Mouse (Mus musculus): ENCODE results near the gene Bcorl1. TPM values are rescaled to one million over a fixed set of nuclear protein-coding genes. Genes with fewer than 3 reads are reported as not detected.
A peak's percentile ranks its signal among the peaks of the same experiment; 100 is the strongest.

Bcorl1 gene
- polyA plus RNA-seq (2012; rRNA removed): 4.2 and 4.6 TPM in 2 replicates

GRCm38 (mm10) chrX:48341141-48341540, at the start of gene Bcorl1:
TSS of gene Bcorl1 (plus strand) at chrX:48341358.
- H3K27me3 ChIP-seq (ENCODE audit: control insufficient read depth, insufficient read depth, low read length): no peaks in the 10 kb centered on the region
- TF ChIP-seq POLR2A (IDR thresholded peaks at IDR 0.05; ENCODE audit: control insufficient read depth, low read depth, low read length): no peak
- H3K4me1 ChIP-seq (ENCODE audit: control insufficient read depth, insufficient read depth, low read length): peaks cover 12% of the 10 kb centered on the region
- no peak within 1 kb of the TSS for H3K27ac ChIP-seq (ENCODE audit: control insufficient read depth, insufficient read depth, low read depth, low read length)
- no peaks in the 10 kb centered on the region for H3K36me3 ChIP-seq (ENCODE audit: control insufficient read depth, insufficient read depth, low read length)
- peak within 1 kb of the TSS; percentile 90 for H3K4me3 ChIP-seq (ENCODE audit: control insufficient read depth, low read depth, low read length)

- Histone ChIP-seq H3K27ac (ENCODE audit: control insufficient read depth, insufficient read depth, low read depth, low read length) (no peak overlapping the region), H3K4me1 (ENCODE audit: control insufficient read depth, insufficient read depth, low read length) (0 out of 2 replicates have a peak, but pooled peaks cover 2% of the 10 kb centered on the region), H3K4me3 (ENCODE audit: control insufficient read depth, low read depth, low read length) (no peak overlapping the region), H3K36me3 (ENCODE audit: control insufficient read depth, insufficient read depth, low read length) (no peaks in the 10 kb centered on the region), H3K27me3 (ENCODE audit: control insufficient read depth, insufficient read depth, low read length) (no peaks in the 10 kb centered on the region)
- TF ChIP-seq CTCF (IDR thresholded peaks at IDR 0.05; ENCODE audit: control insufficient read depth, insufficient read depth, insufficient replicate concordance, low read depth, low read length): no peak
- no peak for TF ChIP-seq POLR2A (IDR thresholded peaks at IDR 0.05; ENCODE audit: control insufficient read depth, low read depth, low read length)
These were observed 49.7 kb upstream of the Bcorl1 start for GRCm38 (mm10) chrX:48291413-48291812.

- TF ChIP-seq CTCF (IDR thresholded peaks at IDR 0.05; ENCODE audit: control insufficient read depth, insufficient read depth, insufficient replicate concordance, low read depth, low read length) (no peak), POLR2A (IDR thresholded peaks at IDR 0.05; ENCODE audit: control insufficient read depth, low read depth, low read length) (no peak)
- H3K27ac ChIP-seq (ENCODE audit: control insufficient read depth, insufficient read depth, low read depth, low read length): no peak overlapping the region
These were observed 35.8 kb upstream of the Bcorl1 start for GRCm38 (mm10) chrX:48305356-48305755.

GRCm38 (mm10) chrX:48310706-48311517, 30.2 kb upstream of the Bcorl1 start:
- no peak for TF ChIP-seq POLR2A (IDR thresholded peaks at IDR 0.05; ENCODE audit: control insufficient read depth, low read depth, low read length)
- TF ChIP-seq CTCF (IDR thresholded peaks at IDR 0.05; ENCODE audit: control insufficient read depth, insufficient read depth, insufficient replicate concordance, low read depth, low read length): no peak
- Histone ChIP-seq H3K27ac (ENCODE audit: control insufficient read depth, insufficient read depth, low read depth, low read length) (no peak overlapping the region), H3K36me3 (ENCODE audit: control insufficient read depth, insufficient read depth, low read length) (no peaks in the 10 kb centered on the region), H3K27me3 (ENCODE audit: control insufficient read depth, insufficient read depth, low read length) (no peaks in the 10 kb centered on the region), H3K4me1 (ENCODE audit: control insufficient read depth, insufficient read depth, low read length) (no peaks in the 10 kb centered on the region; the same call in 1 of the 2 replicates), H3K4me3 (ENCODE audit: control insufficient read depth, low read depth, low read length) (no peak overlapping the region)

More at GRCm38 (mm10) chrX:48305356-48305755, 35.8 kb upstream of the Bcorl1 start:
- H3K36me3 ChIP-seq (ENCODE audit: control insufficient read depth, insufficient read depth, low read length): no peaks in the 10 kb centered on the region
- no peaks in the 10 kb centered on the region for H3K27me3 ChIP-seq (ENCODE audit: control insufficient read depth, insufficient read depth, low read length)
- no peaks in the 10 kb centered on the region for H3K4me1 ChIP-seq (ENCODE audit: control insufficient read depth, insufficient read depth, low read length)
- H3K4me3 ChIP-seq (ENCODE audit: control insufficient read depth, low read depth, low read length): no peak overlapping the region

GRCm38 (mm10) chrX:48311727-48312126, 29.4 kb upstream of the Bcorl1 start:
- H3K4me1 ChIP-seq (ENCODE audit: control insufficient read depth, insufficient read depth, low read length): no peaks in the 10 kb centered on the region; the same call in 1 of the 2 replicates
- TF ChIP-seq POLR2A (IDR thresholded peaks at IDR 0.05; ENCODE audit: control insufficient read depth, low read depth, low read length) (no peak), CTCF (IDR thresholded peaks at IDR 0.05; ENCODE audit: control insufficient read depth, insufficient read depth, insufficient replicate concordance, low read depth, low read length) (no peak)
- no peak overlapping the region for H3K4me3 ChIP-seq (ENCODE audit: control insufficient read depth, low read depth, low read length)
- no peak overlapping the region for H3K27ac ChIP-seq (ENCODE audit: control insufficient read depth, insufficient read depth, low read depth, low read length)
- no peaks in the 10 kb centered on the region for H3K27me3 ChIP-seq (ENCODE audit: control insufficient read depth, insufficient read depth, low read length)
- no peaks in the 10 kb centered on the region for H3K36me3 ChIP-seq (ENCODE audit: control insufficient read depth, insufficient read depth, low read length)

GRCm38 (mm10) chrX:48314530-48315079, 26.6 kb upstream of the Bcorl1 start:
- Histone ChIP-seq H3K4me3 (ENCODE audit: control insufficient read depth, low read depth, low read length) (peak overlapping the region; percentile 74), H3K27me3 (ENCODE audit: control insufficient read depth, insufficient read depth, low read length) (no peaks in the 10 kb centered on the region), H3K27ac (ENCODE audit: control insufficient read depth, insufficient read depth, low read depth, low read length) (no peak overlapping the region), H3K36me3 (ENCODE audit: control insufficient read depth, insufficient read depth, low read length) (no peaks in the 10 kb centered on the region), H3K4me1 (ENCODE audit: control insufficient read depth, insufficient read depth, low read length) (no peaks in the 10 kb centered on the region; the same call in 1 of the 2 replicates)
- no peak for TF ChIP-seq CTCF (IDR thresholded peaks at IDR 0.05; ENCODE audit: control insufficient read depth, insufficient read depth, insufficient replicate concordance, low read depth, low read length)
- no peak for TF ChIP-seq POLR2A (IDR thresholded peaks at IDR 0.05; ENCODE audit: control insufficient read depth, low read depth, low read length)

GRCm38 (mm10) chrX:48317444-48317843, 23.7 kb upstream of the Bcorl1 start:
- Histone ChIP-seq H3K27me3 (ENCODE audit: control insufficient read depth, insufficient read depth, low read length) (no peaks in the 10 kb centered on the region), H3K27ac (ENCODE audit: control insufficient read depth, insufficient read depth, low read depth, low read length) (no peak overlapping the region), H3K4me1 (ENCODE audit: control insufficient read depth, insufficient read depth, low read length) (no peaks in the 10 kb centered on the region; the same call in 1 of the 2 replicates), H3K36me3 (ENCODE audit: control insufficient read depth, insufficient read depth, low read length) (no peaks in the 10 kb centered on the region), H3K4me3 (ENCODE audit: control insufficient read depth, low read depth, low read length) (no peak overlapping the region)
- TF ChIP-seq POLR2A (IDR thresholded peaks at IDR 0.05; ENCODE audit: control insufficient read depth, low read depth, low read length) (no peak), CTCF (IDR thresholded peaks at IDR 0.05; ENCODE audit: control insufficient read depth, insufficient read depth, insufficient replicate concordance, low read depth, low read length) (no peak)

Measured in testis, adult 2 months (tissue).